Mouse (Mus musculus): ENCODE measurements around the gene Rnf7. TPM values are rescaled to one million over a fixed set of nuclear protein-coding genes. Genes with fewer than 3 reads are reported as not detected.

Gene Rnf7
- total RNA-seq (2023): 10 to 100 TPM; 35.5 to 35.8 TPM

DNA sequence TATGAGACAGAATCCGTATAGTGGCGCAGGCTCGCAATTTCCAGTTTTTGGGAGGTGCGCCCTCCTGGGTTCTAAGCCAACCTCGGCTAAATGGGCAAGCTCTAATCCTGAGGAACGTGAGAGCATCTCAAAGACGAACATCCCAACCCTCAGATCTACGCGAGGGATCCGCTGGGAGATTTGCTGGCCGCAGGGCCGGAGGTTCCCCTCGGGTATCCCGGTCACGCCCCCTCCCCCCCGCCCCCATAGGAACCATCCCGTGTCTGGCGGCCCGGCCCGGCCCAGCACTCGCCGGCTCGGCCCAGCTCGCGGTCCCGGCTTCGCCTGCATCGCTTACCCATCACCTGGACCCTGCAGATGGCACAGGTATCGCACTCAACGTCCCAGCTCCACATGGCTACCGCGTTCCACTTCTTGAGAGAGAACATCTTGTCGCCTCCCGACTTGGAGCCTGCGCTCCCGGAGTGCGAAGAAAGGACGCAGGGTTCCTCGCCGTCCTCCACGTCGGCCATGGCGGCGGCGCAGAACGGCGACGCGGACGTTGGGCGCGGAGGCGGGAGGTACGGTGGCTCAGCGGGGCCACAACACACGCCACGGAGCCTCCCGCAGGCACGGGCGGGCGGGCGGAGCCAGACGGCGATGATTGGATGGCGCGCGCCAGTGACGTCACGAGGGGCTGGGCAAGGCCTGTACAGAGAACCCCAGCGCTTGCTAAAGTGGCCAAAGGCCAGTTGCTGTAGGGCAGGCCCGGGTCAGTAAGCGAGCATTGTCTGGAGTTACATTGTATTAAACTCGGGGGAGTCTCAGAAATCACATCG is at the start of gene Rnf7:
Gene Rnf7 (minus strand): TSS at position 605 of the 818 bp plus-strand sequence.

DNA sequence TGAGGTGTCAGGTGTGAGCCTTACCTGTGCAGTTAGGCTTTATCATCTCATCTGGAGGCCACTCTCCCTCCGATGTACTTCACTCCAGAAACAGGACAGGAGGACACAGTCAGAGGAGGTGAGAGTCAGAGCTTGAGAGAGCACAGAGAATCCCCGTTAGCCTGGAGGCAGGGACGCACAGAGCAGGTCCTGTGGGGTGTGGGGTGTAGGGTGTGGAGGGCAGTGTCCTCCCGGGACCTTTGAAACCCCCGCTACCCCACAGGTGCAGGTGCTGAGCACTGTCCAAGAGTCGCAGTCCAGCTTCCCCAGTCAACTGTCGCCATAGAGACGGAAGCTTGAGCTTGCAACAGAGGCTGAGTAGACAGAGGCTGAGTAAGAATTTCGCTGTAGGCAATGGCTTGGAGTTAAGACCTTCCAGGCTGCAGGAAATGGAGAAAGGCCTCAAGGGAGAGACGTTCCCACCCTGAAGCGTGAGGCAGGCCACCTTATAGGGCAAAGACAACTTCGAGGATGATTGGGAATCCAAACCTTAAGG is 46.6 kb upstream of the Rnf7 start, which contains the start of gene Gm28729:
Gene Gm28729 (minus strand): TSS at position 293 of the 535 bp plus-strand sequence.

Other genes starting within 250 kb of the Rnf7 start
- gene Atp1b3, start 114.2 kb downstream of the Rnf7 start, total RNA-seq (2023): 100 to 1,000 TPM; 265 to 284 TPM
- not detected for gene Gm28729, start 46.6 kb upstream of the Rnf7 start, total RNA-seq (2023)
- 10 to 100 TPM; 11.3 to 12.1 TPM for gene Rasa2, start 152.9 kb upstream of the Rnf7 start, total RNA-seq (2023)

All from monocyte, adult 59 days (primary cell).